Mouse (Mus musculus) cerebellum, adult 9-11 months (tissue): ENCODE results near the gene Phf14.
"Not testable (repeated sequence)": the region's sequence is repeated elsewhere in the genome, so short reads cannot be mapped to it uniquely, and the experiment has no call there.

ENCODE experiments used
- DNase-seq: peaks from one replicate; pipeline ENCODE4 v3.0.0; 2022

Gene Phf14

DNA sequence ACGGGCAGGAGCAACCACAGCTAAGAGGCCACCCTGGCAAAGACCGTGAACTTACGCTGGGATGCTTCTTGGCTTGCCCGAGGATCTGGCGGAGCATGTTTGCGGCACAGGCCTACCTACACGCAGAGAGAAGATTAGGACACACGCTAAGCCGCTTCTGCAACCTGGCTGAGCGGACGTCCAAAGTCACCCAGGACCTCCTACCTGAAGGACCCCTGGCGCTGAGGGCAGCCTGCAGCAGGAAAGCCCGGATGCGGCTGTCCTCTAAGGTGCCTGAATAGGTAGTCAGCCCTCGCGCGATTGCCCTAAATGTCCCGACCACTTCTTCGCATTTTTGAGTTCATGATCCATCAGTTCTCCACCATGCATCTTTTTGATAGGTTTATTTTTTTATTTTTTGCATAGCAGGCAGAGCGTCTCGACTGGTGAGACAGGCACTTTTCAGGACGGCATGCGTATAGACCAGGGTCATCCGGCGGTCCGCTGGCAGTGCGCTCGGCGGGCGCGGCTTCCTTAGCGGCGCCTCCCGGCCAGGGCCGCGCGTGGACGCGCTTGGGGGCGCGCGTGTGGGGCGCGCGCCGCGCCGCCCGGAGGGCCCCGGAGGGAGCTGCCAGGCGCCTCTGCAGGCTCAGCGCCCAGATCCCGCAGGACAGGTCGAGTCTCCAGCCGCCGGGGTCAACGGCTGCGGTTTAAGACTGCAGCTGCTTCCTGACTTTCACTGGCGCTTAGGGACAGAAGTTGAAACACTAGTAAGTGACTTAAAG lies at the start of gene Phf14, which contains the start of gene Ndufa4:
Gene Phf14 (plus strand): TSS at position 541 of the 764 bp plus-strand sequence.
Gene Ndufa4 (minus strand): TSS at position 229 of the 764 bp plus-strand sequence.
- DNase-seq: peak; percentile 95

DNA sequence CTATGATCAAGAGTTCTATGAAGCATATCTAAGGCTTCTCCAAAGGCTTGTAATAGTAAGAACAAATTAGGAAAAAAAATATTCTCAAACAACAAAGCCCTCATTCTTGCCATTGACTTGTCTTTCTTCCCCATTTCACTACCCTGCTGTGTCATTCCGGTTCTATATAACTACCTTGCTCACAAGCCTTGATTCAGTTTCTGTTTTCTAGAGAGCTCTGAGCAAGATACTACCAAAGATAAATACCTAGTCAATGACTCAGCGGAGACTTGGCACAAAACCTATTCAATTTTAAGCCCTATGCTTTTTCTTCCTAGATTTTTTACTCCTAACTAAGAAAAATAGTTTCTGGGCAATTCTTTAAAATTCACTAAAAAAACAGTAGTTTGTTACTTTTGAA lies 32.2 kb upstream of the Phf14 start:
- not testable (repeated sequence) for DNase-seq

- no peak for DNase-seq
These were observed 6.7 kb upstream of the Phf14 start for GRCm38 (mm10) chr6:11900809-11901310.

GRCm38 (mm10) chr6:11906890-11907268 lies 730 bp upstream of the Phf14 start:
- DNase-seq: no peak

GRCm38 (mm10) chr6:11908170-11908569 lies 561 bp downstream of the Phf14 start:
- no peak for DNase-seq

DNA sequence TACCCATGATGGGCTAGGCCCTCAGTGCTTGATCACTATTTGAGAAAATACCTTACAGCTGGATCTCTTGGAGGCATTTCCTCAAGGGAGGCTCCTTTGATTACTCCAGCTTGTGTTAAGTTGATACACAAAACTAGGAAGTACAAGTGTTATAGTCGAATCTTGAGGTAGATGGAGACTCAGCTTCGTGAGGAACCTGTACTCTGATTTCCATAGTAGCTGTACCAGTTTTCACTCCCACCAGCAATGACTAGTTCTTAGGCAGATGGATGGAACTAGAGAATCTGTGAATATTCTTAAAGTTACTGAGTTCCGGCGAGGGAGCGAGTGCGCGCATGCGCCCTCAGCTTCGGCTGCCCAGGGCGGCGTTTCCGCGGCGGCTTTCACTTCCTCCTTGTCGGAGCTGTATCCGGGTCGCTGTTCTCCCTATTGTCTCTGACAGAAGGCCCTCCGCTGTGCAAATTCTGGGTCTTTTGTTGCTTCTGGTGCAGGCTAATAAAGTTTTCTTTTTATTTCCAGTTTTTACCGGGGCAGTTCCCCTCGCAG lies 18.0 kb downstream of the Phf14 start:
- DNase-seq: peak; percentile 87

- DNase-seq: peak; percentile 42
These were observed 18.5 kb downstream of the Phf14 start for GRCm38 (mm10) chr6:11926082-11926595.

GRCm38 (mm10) chr6:11927485-11927884 lies 19.9 kb downstream of the Phf14 start:
- peak; percentile 12 for DNase-seq

DNA sequence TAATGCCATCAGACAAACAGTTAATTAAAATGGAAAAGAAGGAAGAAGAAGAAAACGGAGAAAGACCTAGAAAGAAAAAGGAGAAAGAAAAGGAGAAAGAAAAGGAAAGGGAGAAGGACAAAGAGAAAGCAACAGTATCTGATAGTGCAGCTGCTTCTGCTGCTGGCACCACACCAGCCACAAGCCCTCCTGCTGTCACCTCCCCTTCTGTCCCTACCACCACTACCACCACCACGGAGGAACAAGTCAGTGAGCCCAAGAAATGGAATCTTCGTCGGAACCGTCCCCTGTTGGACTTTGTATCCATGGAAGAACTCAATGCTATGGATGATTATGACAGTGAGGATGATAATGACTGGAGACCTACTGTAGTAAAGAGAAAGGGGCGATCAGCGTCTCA lies 25.8 kb downstream of the Phf14 start:
- no peak for DNase-seq

- no peak for DNase-seq
These were observed 33.3 kb downstream of the Phf14 start for GRCm38 (mm10) chr6:11940895-11941294.

GRCm38 (mm10) chr6:11942089-11942488 lies 34.5 kb downstream of the Phf14 start:
- no peak for DNase-seq

- DNase-seq: no peak
These were observed 40.5 kb downstream of the Phf14 start for GRCm38 (mm10) chr6:11948100-11948499.

DNA sequence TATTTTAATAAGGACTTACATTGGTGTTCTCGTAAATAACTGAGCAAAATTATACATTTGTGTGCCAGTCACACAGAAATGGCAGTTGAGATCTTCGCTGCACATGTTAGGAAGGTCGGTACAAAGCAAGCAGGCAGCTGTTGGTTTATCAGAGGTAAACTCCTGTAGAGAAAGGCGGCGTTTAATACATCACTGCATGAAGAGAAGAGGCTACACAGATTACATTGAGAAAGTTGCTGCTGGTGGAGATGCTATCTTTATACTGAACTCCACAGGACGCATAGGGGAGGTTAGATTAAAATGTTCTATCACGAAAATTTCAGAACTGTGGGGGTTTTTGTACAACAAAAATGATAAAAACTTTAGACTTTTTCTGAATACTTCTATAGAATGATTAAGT lies 52.6 kb downstream of the Phf14 start:
- no peak for DNase-seq

DNA sequence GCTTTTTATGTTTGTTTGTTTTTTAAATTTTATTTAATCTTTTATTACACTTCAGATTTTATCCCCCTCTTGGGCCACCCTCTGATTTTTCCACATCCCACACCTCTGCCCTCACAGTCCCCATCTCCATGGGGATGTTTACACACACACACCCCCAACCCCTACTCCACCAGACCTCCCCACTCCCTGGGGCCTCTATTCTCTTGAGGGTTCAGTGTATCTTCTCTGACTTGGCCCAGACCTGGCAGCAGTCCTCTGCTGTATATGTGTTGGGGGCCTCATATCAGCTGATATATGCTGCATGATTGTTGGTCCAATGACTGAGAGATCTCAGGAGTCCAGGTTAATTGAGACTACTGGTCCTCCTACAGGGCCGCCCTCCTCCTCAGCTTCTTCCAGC lies 86.2 kb downstream of the Phf14 start:
- no peak for DNase-seq

DNA sequence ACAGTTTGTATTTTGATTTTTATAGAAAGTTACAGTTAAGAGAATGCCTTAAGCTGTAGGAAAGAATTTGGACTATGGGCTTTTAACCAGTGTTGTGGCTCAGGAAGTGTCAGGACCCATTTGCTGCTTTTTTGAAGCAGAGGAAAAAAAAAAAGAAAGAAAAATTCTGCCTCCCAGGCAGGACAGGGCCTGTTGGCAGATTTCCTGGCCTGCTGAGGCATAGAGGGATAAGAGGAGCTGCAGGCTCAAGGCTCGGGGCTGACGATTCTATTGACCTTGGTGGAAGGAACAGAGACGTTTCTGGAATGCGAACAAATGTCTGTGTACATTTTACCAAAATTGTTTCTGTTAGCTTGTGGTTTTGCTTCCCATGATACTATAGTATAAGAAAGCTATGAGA lies 91.0 kb downstream of the Phf14 start:
- no peak for DNase-seq

- no peak for DNase-seq
These were observed 91.9 kb downstream of the Phf14 start for GRCm38 (mm10) chr6:11999506-11999905.

GRCm38 (mm10) chr6:12005455-12005854 lies 97.8 kb downstream of the Phf14 start:
- DNase-seq: no peak

DNA sequence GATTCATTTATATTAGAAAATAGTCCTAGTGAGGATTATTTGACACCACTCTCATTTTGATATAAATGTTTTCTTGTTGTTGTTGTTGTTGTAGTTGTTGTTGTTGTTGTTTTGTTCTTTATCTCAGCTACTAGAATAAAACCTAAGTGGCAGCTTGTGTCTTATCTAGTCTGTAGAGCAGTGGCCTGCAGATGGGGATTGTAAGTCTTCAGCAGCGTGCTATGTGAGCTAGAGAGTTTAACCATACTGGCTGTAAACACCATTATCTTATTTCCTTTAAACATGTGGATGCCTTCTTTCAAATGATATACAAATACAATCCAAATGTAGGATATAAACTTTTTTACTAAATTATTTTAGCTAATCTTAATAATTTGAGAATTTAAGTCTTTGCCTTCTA lies 98.4 kb downstream of the Phf14 start:
- no peak for DNase-seq

DNA sequence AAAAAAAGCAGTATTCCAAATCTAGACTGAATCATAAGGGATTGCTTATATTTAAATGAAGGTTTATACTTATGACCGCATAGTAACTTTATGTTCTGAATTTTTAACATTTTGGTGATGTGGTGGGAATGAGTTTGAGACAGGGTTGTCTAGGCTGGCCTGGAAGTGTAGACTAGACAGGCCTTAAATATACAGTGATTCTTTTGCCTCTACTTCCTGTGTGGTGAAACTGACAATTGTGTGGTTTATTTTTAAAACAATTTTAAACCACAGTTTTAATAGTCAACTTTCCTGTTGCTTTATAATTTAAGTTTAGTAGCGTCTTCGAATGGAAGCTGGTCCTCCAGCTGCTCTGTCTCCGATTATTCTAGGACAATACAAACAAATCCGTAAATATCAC lies 104.5 kb downstream of the Phf14 start:
- DNase-seq: no peak

DNA sequence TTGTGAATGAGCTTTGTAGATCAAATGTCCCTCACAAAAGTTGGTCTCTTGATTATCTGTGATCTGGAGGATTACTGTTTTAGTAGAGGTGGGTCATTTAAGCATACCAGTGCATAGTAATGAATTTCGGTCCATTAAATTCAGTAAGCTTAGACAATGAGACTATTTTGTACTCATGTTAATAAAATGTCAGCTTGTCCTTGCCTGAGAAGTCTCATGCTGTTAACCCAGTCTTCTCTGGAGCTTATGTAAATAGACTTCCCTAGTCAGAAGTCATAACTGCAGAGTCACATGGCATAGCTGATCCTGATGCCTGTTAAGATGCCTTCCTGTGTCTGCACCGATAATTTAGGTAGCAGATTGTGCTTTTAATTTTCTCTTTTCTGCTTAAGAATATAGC lies 106.4 kb downstream of the Phf14 start:
- DNase-seq: no peak

DNA sequence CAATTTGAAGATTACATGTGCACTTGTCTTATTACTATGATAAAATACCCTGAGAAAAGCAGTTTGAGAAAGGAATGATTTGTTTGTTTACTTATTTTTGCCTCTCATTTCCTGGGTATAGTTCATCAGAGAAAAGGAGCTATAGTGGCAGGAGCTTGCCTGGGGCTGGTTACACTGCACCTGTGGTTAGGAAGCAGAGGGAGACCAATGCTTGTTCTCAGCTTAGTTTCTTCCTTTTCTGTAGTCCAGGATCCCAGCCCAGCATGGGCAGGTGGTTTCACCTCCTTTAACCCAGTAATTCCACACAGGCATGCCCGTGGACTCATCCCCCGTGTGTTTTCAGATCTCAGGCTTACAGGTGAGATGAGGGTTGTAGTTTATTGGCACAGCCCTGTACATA lies 107.1 kb downstream of the Phf14 start:
- DNase-seq: no peak

GRCm38 (mm10) chr6:12019736-12020135 lies 112.1 kb downstream of the Phf14 start:
- DNase-seq: no peak

DNA sequence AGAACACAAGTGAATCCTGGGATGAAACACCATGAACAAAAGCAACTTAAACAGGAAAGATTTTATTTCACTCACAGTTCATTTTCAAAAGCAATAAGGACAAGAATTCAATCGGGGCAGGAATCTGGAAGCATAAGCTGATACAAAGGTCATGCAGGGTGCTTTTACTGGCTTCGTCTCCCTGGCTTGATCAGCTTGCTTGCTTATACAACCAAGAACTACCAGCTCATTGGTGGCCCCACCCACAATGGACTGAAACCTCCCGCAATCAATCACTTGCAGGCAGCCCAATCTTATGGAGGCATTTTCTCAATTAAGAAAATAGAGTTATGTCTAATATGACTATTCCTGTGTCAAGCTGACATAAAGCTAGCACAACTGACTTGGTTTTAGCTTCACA lies 112.5 kb downstream of the Phf14 start:
- DNase-seq: no peak

GRCm38 (mm10) chr6:12020738-12021137 lies 113.1 kb downstream of the Phf14 start:
- DNase-seq: no peak
